Mouse (Mus musculus): ENCODE measurements around the gene Pipox.

Gene Pipox

GRCm38 (mm10) chr11:77875847-77876759 lies 17.8 kb downstream of the Pipox start:
- no peak for DNase-seq (ENCODE audit: low spot score)

DNA sequence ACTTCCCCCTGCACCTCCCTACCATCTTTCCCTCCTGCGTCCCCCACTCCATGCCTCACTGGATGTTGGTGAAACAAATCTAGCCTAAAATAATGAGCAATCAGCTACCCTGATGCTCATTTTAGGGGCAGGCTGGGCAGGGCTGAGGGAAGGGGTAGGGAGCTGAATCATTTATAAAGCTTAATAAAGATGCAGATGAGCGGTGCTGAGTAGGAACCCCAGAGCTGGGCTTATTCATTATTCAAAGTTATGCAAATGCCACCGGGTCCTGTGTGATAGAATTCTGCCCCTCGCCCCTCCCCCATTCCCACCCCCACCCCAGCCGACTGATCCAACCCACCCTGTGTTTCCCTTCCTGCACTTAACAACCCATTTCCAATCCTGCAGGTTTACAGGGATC lies 18.6 kb downstream of the Pipox start:
- DNase-seq (ENCODE audit: low spot score): no peak

DNA sequence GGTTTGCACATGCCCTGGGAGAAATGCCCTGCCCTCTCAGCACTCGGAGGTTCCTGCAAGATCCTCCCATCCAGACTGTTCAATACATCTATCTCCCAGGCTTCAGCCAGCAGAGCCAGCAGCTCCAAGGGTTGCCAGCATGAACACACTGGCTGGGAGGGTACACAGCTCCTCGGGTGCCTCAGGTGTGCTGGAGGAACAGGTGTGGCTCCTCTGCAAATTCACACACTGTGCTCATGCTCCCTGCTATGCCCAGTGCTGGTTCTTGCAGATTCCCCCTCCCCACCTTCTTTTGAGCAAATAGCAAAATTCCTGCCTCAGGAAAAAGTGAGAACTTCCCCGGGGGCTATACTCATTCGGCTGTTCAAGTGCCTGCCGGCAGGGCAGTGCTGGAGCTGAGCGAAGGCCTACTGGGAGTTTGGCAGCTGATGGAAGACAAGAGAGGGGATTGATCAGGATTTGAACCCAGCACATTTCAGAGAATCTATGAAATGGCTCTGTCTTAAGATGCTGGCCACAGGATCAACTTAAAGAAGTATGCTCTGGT lies 19.1 kb downstream of the Pipox start:
- DNase-seq (ENCODE audit: low spot score): no peak

DNA sequence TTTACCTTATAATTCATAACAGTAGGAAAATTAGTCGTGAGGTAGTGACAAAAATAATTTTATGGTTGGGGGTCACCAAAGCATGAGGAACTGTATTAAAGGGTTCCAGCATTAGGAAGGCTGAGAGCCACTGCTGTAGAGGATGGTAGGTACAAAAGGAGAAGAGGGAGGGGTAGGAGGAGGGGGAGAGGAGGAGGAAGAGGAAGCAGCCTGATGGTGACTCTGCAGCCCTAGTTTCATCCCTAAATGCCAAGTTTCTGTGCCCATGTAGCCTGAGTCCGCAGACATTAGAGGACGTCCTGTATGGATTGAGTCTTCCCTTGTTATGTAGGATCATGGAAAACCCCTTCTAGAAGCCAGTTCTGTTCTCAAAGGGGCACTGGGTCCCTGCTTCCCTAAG lies 20.8 kb downstream of the Pipox start:
- no peak for DNase-seq (ENCODE audit: low spot score)

GRCm38 (mm10) chr11:77872685-77873084 lies 21.2 kb downstream of the Pipox start:
- no peak for DNase-seq (ENCODE audit: low spot score)

GRCm38 (mm10) chr11:77872236-77872635 lies 21.7 kb downstream of the Pipox start:
- no peak for DNase-seq (ENCODE audit: low spot score)

GRCm38 (mm10) chr11:77871436-77871835 lies 22.5 kb downstream of the Pipox start:
- DNase-seq (ENCODE audit: low spot score): no peak

DNA sequence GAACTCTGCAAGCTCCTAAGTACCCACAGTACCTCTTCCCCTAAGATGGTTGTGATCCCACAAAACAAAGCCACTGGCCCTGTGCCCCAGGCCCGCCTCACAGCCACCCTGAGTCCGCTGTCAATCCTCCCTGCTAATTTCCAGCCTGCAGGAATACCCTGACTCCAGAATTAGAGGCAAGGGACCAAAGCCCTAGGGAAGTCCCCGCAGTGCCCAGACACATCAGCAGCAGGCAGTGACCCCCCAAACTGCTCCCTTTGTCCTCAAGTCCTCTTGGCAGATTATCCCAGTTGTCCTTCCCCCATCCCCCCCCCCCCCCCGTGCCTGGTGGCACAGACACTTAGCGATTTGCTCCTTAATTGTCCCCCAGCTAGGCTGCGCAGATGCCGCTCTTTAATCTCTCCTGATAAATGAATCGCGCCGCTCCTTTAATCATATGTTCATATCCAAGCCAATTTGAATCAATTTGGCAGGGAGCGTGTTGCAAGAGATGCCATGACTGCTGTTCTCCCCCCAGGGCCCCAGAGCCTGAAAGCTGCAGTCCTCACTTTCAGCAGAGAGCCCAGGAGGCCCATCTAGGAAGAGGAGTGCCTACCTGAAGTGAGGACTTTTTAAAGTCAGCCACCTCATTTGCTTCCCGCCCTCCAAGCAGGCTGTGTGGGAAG lies 26.3 kb downstream of the Pipox start:
- DNase-seq (ENCODE audit: low spot score): no peak

DNA sequence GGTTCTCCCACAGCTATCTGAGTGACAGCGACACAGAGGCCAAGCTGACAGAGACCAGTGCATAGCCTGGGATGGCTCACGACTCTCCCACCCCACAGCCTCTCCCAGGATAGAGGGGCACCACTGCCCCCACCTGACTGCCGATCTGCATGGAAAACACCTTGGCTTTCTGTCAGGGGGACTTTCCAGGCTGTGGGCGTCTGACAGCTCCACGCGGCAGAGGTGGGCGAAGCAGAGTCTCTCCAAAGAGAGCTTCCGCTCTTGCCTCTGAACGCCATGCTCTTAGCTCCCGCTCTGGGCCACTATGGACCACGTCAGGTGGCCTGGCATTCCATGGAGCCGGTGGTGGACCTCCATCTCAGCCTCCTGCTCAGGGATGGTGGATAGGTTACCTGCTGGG lies 29.1 kb downstream of the Pipox start:
- no peak for DNase-seq (ENCODE audit: low spot score)

DNA sequence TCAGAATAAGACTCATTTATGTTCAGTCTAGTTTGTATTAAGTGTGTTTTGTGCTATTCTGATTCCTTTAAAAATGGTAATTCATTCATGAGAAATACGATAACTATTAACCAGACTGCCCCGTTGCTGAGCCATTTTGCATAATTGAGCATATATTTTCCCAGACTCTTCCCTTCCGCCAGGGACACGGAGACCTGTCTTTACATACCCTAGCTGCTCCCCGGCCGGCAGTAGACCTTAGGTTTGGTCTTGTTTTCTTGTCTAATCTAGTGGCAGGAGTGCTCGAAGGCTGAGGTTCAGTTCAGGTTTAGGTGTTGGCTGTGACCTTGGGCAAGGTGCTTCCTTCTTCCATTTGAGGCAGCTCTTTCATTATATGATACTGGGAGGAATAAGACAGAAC lies 31.0 kb downstream of the Pipox start:
- no peak for DNase-seq (ENCODE audit: low spot score)

DNA sequence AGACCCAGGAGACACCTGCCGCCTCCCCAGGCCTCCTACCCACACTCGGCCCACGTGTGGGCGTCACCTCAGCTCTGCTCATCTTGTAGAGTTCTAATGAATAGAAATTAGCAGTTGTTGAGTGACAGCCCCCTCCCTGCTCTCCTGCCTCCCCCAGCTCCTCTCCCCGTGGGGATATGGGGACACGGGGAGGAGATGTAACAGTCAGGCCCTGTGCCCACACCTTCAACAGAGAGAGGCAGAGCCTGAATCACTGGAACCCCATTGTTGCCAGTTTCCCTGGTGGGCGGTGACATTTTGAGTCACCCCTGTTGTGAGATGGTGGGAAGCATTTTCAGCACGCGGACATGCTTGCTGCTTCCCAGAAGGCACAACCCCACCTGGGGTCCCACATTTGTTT lies 32.9 kb downstream of the Pipox start:
- no peak for DNase-seq (ENCODE audit: low spot score)

- DNase-seq (ENCODE audit: low spot score): no peak
Measured at GRCm38 (mm10) chr11:77858589-77858988, 35.3 kb downstream of the Pipox start.

DNA sequence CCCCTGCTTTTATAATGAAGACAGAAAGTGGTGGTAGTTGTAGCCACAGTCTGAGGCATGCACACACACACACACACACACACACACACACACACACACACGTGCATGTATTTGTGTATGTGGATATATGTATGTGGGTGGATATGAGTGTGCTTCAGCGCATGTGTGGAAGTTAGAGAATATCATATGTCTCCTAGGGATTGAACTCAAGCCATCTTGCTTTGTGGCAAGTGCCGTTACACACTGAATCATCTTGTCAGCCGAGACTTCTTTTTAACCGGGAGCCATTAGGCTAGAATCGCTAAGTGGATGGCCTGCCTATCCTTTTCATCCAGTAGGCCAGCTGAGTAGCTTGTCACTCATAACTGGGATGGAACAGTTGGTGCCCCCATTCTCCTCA lies 36.8 kb downstream of the Pipox start:
- DNase-seq (ENCODE audit: low spot score): no peak

- DNase-seq (ENCODE audit: low spot score): no peak
Measured at GRCm38 (mm10) chr11:77855396-77855795, 38.5 kb downstream of the Pipox start.

DNA sequence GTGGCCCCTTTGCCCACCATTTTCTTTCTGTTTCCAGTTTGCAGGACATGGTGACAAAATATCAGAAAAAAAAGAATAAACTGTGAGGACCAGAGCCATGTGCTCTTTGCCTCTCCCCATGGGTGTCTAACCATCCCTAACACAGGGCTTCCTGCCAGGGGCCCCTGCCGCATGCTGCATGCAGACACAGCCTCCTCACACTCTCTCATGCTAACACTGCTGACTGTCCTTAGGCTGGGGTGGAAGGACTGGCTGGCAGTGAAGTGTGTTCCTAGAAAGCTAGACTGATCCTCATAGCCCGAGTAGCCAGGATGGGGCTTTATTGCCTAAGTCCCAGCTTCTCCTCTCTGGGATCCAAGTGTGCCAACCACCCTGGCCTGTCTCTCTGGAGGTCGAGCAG lies 39.3 kb downstream of the Pipox start:
- DNase-seq (ENCODE audit: low spot score): no peak

DNA sequence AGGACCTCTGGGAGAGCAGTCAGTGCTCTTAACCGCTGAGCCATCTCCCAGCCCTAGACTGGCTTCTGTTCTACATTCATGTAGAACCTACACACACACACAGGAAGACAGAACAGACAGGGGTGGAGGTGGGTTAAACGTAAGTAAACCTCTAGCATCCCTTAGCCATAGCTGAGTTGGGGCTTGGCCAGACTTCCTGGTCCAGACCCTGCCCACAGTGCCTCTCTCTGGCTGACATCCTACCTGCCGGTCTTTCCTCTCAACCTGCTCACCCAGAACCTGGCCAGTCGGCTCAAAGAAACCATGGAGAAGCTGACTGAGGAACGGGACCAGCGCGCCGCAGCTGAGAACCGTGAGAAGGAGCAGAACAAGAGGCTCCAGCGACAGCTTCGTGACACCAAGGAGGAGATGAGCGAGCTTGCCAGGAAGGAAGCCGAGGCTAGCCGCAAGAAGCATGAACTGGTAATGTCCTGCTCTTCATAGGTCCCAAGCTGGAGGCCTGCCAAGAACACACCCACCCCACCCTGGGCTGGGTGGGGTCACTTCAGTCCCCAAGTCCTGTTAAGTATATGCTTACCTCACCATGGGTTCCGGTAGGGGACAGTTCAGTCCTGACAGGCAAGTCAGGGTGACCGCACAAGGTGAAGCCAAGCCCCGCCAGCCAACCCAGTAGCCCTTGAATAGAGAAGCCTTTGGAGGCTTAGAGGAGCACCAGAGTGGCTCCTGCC lies 40.8 kb downstream of the Pipox start:
- no peak for DNase-seq (ENCODE audit: low spot score)

DNA sequence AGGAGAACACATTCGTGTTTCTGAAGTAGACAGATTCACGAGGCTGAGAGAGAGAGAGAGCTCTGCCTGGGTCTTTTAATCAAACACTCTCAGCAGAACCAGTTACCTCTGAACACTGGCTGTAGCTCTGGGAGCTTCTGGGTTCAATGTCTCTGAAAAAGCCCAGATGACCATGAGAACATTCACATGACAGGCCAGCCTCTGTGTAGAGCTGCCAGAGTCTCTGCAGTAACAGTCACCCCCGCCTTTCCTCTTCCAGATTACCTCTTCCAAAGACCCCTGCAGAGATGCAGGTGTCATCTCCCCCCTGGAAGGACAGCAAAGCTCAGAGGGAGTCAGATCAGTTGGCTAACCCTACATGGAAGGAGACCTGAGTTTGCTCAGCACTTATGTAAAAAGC lies 41.7 kb downstream of the Pipox start:
- no peak for DNase-seq (ENCODE audit: low spot score)

GRCm38 (mm10) chr11:77851483-77852010 lies 42.3 kb downstream of the Pipox start:
- DNase-seq (ENCODE audit: low spot score): no peak

DNA sequence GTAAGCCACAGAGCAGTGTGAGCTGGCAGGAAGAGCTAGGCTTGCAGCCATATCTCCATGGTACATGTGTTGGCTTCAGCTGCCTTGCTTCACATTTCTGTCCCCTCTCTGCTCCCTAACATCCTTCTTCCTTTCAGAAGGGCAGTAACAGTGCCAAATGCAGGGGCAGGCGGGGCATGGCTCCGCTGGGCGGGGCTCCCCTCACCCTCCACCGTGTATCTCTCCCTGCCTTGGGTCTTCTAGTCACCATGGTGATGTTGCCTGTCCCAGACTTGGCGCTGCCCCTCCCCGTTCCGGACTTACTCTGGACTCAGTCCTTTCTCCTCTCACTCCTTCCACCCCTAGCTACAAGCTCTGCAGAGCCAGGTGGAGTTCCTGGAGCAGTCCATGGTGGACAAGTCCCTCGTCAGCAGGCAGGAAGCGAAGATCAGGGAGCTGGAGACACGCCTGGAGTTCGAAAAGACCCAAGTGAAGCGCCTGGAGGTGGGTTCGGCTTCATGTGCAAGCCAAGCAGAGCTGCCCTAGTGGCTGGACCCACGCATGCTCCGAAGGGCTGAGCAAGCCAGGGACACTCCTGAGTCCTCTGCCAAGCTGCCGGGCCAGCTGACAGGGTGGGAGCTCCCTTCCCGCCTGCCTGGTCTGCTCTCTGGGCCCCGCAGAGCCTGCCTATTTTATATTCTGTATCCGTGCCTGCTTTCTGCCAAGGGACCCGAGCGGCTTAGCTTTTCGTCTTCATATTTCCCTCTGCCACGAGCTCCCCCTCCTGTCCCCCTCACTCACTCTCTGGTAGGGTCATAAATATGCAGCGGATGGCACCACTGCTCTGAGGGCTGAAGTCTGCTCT lies 43.3 kb downstream of the Pipox start:
- DNase-seq (ENCODE audit: low spot score): no peak

- DNase-seq (ENCODE audit: low spot score): no peak
Measured at GRCm38 (mm10) chr11:77849151-77849550, 44.7 kb downstream of the Pipox start.

- DNase-seq (ENCODE audit: low spot score): no peak
Measured at GRCm38 (mm10) chr11:77848131-77848530, 45.8 kb downstream of the Pipox start.
